Mouse (Mus musculus): ENCODE data around the gene Gm4881. TPM values are rescaled to one million over a fixed set of nuclear protein-coding genes. Genes with fewer than 3 reads are reported as not detected.

Gm4881 gene
- total and polyA plus RNA-seq, 3 experiments: 0.13 TPM; not detected in 2

- no peak for TF ChIP-seq USF1 (IDR thresholded peaks at IDR 0.05; ENCODE audit: low read depth, low read length)
- no peak for TF ChIP-seq SMC3 (IDR thresholded peaks at IDR 0.05; ENCODE audit: low read depth, low read length)
- no peak for TF ChIP-seq CHD2 (IDR thresholded peaks at IDR 0.05; ENCODE audit: low read length)
- Histone ChIP-seq H3K4me3 (ENCODE audit: control insufficient read depth in 1 of 2, insufficient read depth in 1 of 2, low read depth in 2 of 2, low read length in 2 of 2) (peak overlapping the region; percentile 55 to 77), H3K36me3 (ENCODE audit: control insufficient read depth in 1 of 2, insufficient read depth in 2 of 2, low read length in 2 of 2) (peaks cover 8 to 17% of the 10 kb centered on the region in 2 experiments), H3K9ac (ENCODE audit: control insufficient read depth, low read depth, low read length, poor library complexity, severe bottlenecking) (peak overlapping the region; percentile 93), H3K27ac (ENCODE audit: control insufficient read depth, low read depth, low read length) (peak overlapping the region; percentile 52), H3K4me1 (ENCODE audit: control insufficient read depth in 1 of 2, insufficient read depth in 2 of 2, low read length in 2 of 2) (peaks cover 0 to 20% of the 10 kb centered on the region in 2 experiments; a peak in 2 of 4 replicates), H3K27me3 (ENCODE audit: control insufficient read depth in 1 of 2, insufficient read depth in 2 of 2, low read length in 2 of 2) (no peaks in the 10 kb centered on the region), H3K9me3 (replicated peaks; ENCODE audit: insufficient read depth, low read length) (no peaks in the 10 kb centered on the region), H3K79me2 (ENCODE audit: control insufficient read depth, insufficient read depth, low read length, poor library complexity) (peaks cover 36% of the 10 kb centered on the region)
- DNase-seq (ENCODE audit: low read depth, low spot score): peak; percentile 56
Measured at GRCm38 (mm10) chr7:24886308-24886633, 58.0 kb downstream of the Gm4881 start.

- peaks cover 0 to 20% of the 10 kb centered on the region in 2 experiments; a peak in 2 of 4 replicates for H3K4me1 ChIP-seq (ENCODE audit: control insufficient read depth in 1 of 2, insufficient read depth in 2 of 2, low read length in 2 of 2)
- peak overlapping the region; percentile 52 for H3K27ac ChIP-seq (ENCODE audit: control insufficient read depth, low read depth, low read length)
- H3K36me3 ChIP-seq (ENCODE audit: control insufficient read depth in 1 of 2, insufficient read depth in 2 of 2, low read length in 2 of 2): peaks cover 8 to 17% of the 10 kb centered on the region in 2 experiments
Measured at GRCm38 (mm10) chr7:24885468-24886307, 58.6 kb downstream of the Gm4881 start.

GRCm38 (mm10) chr7:24884693-24885291 lies 59.5 kb downstream of the Gm4881 start:
- peak overlapping the region; percentile 52 for H3K27ac ChIP-seq (ENCODE audit: control insufficient read depth, low read depth, low read length)
- H3K79me2 ChIP-seq (ENCODE audit: control insufficient read depth, insufficient read depth, low read length, poor library complexity): peaks cover 36% of the 10 kb centered on the region
- no peaks in the 10 kb centered on the region for H3K9me3 ChIP-seq (replicated peaks; ENCODE audit: insufficient read depth, low read length)
- H3K4me1 ChIP-seq (ENCODE audit: control insufficient read depth in 1 of 2, insufficient read depth in 2 of 2, low read length in 2 of 2): peaks cover 0 to 20% of the 10 kb centered on the region in 2 experiments; a peak in 2 of 4 replicates
- H3K4me3 ChIP-seq (ENCODE audit: control insufficient read depth in 1 of 2, insufficient read depth in 1 of 2, low read depth in 2 of 2, low read length in 2 of 2): peak overlapping the region; percentile 55 to 77
- DNase-seq (ENCODE audit: low read depth, low spot score): peak; percentile 55
- H3K9ac ChIP-seq (ENCODE audit: control insufficient read depth, low read depth, low read length, poor library complexity, severe bottlenecking): peak overlapping the region; percentile 93
- peaks cover 0 to 2% of the 10 kb centered on the region in 2 experiments; a peak in 1 of 4 replicates for H3K27me3 ChIP-seq (ENCODE audit: control insufficient read depth in 1 of 2, insufficient read depth in 2 of 2, low read length in 2 of 2)
- peaks cover 8 to 17% of the 10 kb centered on the region in 2 experiments for H3K36me3 ChIP-seq (ENCODE audit: control insufficient read depth in 1 of 2, insufficient read depth in 2 of 2, low read length in 2 of 2)
- TF ChIP-seq GATA1 (IDR thresholded peaks at IDR 0.05; ENCODE audit: low read depth, low read length): no peak
- TF ChIP-seq SMC3 (IDR thresholded peaks at IDR 0.05; ENCODE audit: low read depth, low read length): no peak
- no peak for TF ChIP-seq NELFE (IDR thresholded peaks at IDR 0.05; ENCODE audit: low read depth, low read length)
- no peak for TF ChIP-seq RCOR1 (IDR thresholded peaks at IDR 0.05; ENCODE audit: low read depth, low read length)
- no peak for TF ChIP-seq CTCF (IDR thresholded peaks at IDR 0.05 in 2 of 3, conservative IDR thresholded peaks at IDR 0.05 in 1 of 3; ENCODE audit: control insufficient read depth in 1 of 3, insufficient read depth in 1 of 3, low read depth in 2 of 3, low read length in 3 of 3, poor library complexity in 1 of 3, severe bottlenecking in 1 of 3)
- peak; percentile 83 for TF ChIP-seq POLR2AphosphoS5 (IDR thresholded peaks at IDR 0.05; ENCODE audit: borderline replicate concordance, low read depth, low read length)
- TF ChIP-seq KAT2A (conservative IDR thresholded peaks at IDR 0.05; ENCODE audit: low read depth, low read length): no peak
- no peak for TF ChIP-seq POLR2AphosphoS2 (IDR thresholded peaks at IDR 0.05; ENCODE audit: low read length)
- no peak for TF ChIP-seq MYC (IDR thresholded peaks at IDR 0.05; ENCODE audit: low read depth, low read length)
- TF ChIP-seq MEF2A (IDR thresholded peaks at IDR 0.05; ENCODE audit: extremely low read depth, insufficient replicate concordance, low read depth, low read length, poor library complexity, severe bottlenecking): no peak
- TF ChIP-seq MAFK (IDR thresholded peaks at IDR 0.05; ENCODE audit: borderline replicate concordance, low read depth, low read length): no peak
- TF ChIP-seq ZMIZ1 (IDR thresholded peaks at IDR 0.05; ENCODE audit: low read depth, low read length): no peak
- TF ChIP-seq UBTF (IDR thresholded peaks at IDR 0.05; ENCODE audit: borderline replicate concordance, insufficient read depth, low read depth, low read length): no peak
- peak in 1 of 2 experiments; percentile 76; a peak in 2 of 4 replicates for TF ChIP-seq POLR2A (IDR thresholded peaks at IDR 0.05; ENCODE audit: control insufficient read depth in 1 of 2, insufficient read depth in 1 of 2, low read depth in 1 of 2, low read length in 2 of 2, poor library complexity in 1 of 2)
- no peak for TF ChIP-seq ZNF384 (IDR thresholded peaks at IDR 0.05; ENCODE audit: low read depth, low read length)
- no peak for TF ChIP-seq USF2 (IDR thresholded peaks at IDR 0.05; ENCODE audit: borderline replicate concordance in 1 of 2, insufficient read depth in 1 of 2, low read depth in 1 of 2, low read length in 2 of 2)
- TF ChIP-seq MXI1 (IDR thresholded peaks at IDR 0.05; ENCODE audit: low read depth, low read length): no peak
- TF ChIP-seq TBP (IDR thresholded peaks at IDR 0.05; ENCODE audit: low read depth, low read length): 0 out of 2 replicates have a peak, but pooled peaks have one; percentile 5
- TF ChIP-seq SIN3A (IDR thresholded peaks at IDR 0.05; ENCODE audit: low read length): no peak

More at GRCm38 (mm10) chr7:24885468-24886307, 58.6 kb downstream of the Gm4881 start:
- Histone ChIP-seq H3K27me3 (ENCODE audit: control insufficient read depth in 1 of 2, insufficient read depth in 2 of 2, low read length in 2 of 2) (peaks cover 0 to 2% of the 10 kb centered on the region in 2 experiments; a peak in 1 of 4 replicates), H3K79me2 (ENCODE audit: control insufficient read depth, insufficient read depth, low read length, poor library complexity) (peaks cover 36% of the 10 kb centered on the region), H3K4me3 (ENCODE audit: control insufficient read depth in 1 of 2, insufficient read depth in 1 of 2, low read depth in 2 of 2, low read length in 2 of 2) (peak overlapping the region; percentile 55 to 77), H3K9me3 (replicated peaks; ENCODE audit: insufficient read depth, low read length) (no peaks in the 10 kb centered on the region), H3K9ac (ENCODE audit: control insufficient read depth, low read depth, low read length, poor library complexity, severe bottlenecking) (peak overlapping the region; percentile 93)
- TF ChIP-seq CHD2 (IDR thresholded peaks at IDR 0.05; ENCODE audit: low read length) (no peak), ETS1 (IDR thresholded peaks at IDR 0.05; ENCODE audit: low read depth, low read length) (no peak), ZNF384 (IDR thresholded peaks at IDR 0.05; ENCODE audit: low read depth, low read length) (no peak), MAZ (IDR thresholded peaks at IDR 0.05; ENCODE audit: low read depth, low read length) (no peak), ZC3H11A (IDR thresholded peaks at IDR 0.05; ENCODE audit: low read depth, low read length) (no peak)
- DNase-seq (ENCODE audit: low read depth, low spot score): peak; percentile 52
